Mouse (Mus musculus) Patski (cell line): ENCODE results near the gene Mysm1. TPM values are rescaled to one million over a fixed set of nuclear protein-coding genes. Genes with fewer than 3 reads are reported as not detected.

Experiments used
- ATAC-seq: fragments of 100-300 bp; one replicate; pipeline ENCODE4 v1.8.0; 2021
- CTCF ChIA-PET: fragments of 350-600 bp; sonication (Branson Sonifier 250); formaldehyde crosslinking; loops from one replicate; lab custom pipeline; 2022; ENCODE audit warnings: inconsistent platforms; lab: Charles Lee
- POLR2A ChIA-PET: fragments of 350-600 bp; sonication (Branson Sonifier 250); formaldehyde crosslinking; loops from one replicate; lab custom pipeline; 2022; ENCODE audit warnings: antibody characterized with exemption, inconsistent platforms; lab: Charles Lee
- DNase-seq: peaks from one replicate; pipeline ENCODE4 v3.0.0-alpha.2; 2011; ENCODE audit warnings: low read depth, low spot score
- H3K27me3 ChIP-seq: fragments of 371-371 bp; one replicate; pipeline ENCODE4 v1.5.1; 2021
- CTCF ChIP-seq: fragments of 100-300 bp; IDR thresholded peaks from one replicate; pipeline ENCODE4 v1.5.1; 2021
- in situ Hi-C: fragments of 300-500 bp; cut with MboI; formaldehyde crosslinking; loops from 3 replicates; pipeline ENCODE4 v1.11.1; 2018; ENCODE audit warnings: low pct_unique_long_range_greater_than_20kb, mixed read lengths
- polyA plus RNA-seq: library from polyadenylated mRNA; unstranded; gene quantifications from one replicate; pipeline ENCODE4 v1.2.3, GENCODE M21; 2021

Mysm1 gene
- polyA plus RNA-seq: 13.3 TPM

GRCm38 (mm10) chr4:94978590-94979499, at the start of gene Mysm1:
Gene Mysm1, minus strand, starts transcription at chr4:94979100.
- DNase-seq (peak; percentile 17), ATAC-seq (peak; percentile 95)
- no peak for TF ChIP-seq CTCF
- CTCF ChIA-PET: no interaction called here
- POLR2A ChIA-PET: interaction anchor here (0.7 kb wide), 2 partner anchors 12 to 971 kb away, joined by 5 to 6 read pairs; no protein-coding TSS in a partner anchor
- H3K27me3 ChIP-seq: no peaks in the 10 kb centered on the region
- in situ Hi-C loops: no loop called here

DNA sequence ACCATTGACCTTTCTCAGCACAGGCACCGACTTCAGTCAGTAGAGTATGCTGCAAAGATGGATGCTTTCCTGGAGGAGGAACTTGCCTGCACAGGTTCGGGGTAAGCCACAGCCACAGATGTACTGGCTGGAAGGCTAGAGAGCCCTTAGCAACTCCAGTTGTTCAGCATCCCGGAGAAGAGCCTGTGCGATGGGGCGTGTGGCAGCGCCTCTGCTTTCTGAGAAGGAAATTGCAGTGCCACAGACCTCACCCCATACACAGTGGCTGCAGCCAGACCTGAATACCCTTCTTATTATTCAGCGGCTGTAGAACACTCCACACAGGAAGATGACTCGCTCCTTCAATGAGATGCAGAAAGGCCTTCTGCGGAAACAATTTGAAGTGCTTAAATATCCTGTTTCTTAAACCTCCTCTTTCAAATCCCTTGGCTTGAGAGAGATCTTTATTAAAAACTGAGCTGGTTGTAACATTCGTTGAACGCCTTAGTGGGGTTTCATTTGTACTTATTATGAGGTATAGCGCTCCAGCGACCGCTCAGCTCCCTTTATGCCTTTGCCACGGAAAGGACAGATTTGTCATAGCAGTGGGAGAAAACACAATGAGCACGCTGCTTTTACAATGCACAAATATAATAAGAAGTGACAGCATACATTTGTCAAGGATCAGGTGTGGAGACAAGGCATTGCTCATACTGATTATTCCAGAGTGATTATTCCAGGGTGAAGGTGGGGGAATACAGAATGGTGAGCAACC, 47.1 kb upstream of the Mysm1 start:
- no peaks in the 10 kb centered on the region for H3K27me3 ChIP-seq
- peak; percentile 34 for TF ChIP-seq CTCF
- ChIA-PET POLR2A (no interaction called here), CTCF (interaction anchor here (0.9 kb wide), 1 partner anchor 9 kb away, joined by 3 read pairs; no protein-coding TSS in a partner anchor)
- ATAC-seq (peak; percentile 94), DNase-seq (no peak)
- in situ Hi-C loops: no loop called here

- CTCF ChIA-PET: interaction anchor here (1.9 kb wide), 1 partner anchor 10 kb away, joined by 5 read pairs; no protein-coding TSS in a partner anchor
- ATAC-seq (no peak), DNase-seq (no peak)
- TF ChIP-seq CTCF: no peak
- in situ Hi-C loops: no loop called here
- H3K27me3 ChIP-seq: no peaks in the 10 kb centered on the region
- POLR2A ChIA-PET: no interaction called here
These were observed 44.6 kb upstream of the Mysm1 start for GRCm38 (mm10) chr4:95023350-95023953.

DNA sequence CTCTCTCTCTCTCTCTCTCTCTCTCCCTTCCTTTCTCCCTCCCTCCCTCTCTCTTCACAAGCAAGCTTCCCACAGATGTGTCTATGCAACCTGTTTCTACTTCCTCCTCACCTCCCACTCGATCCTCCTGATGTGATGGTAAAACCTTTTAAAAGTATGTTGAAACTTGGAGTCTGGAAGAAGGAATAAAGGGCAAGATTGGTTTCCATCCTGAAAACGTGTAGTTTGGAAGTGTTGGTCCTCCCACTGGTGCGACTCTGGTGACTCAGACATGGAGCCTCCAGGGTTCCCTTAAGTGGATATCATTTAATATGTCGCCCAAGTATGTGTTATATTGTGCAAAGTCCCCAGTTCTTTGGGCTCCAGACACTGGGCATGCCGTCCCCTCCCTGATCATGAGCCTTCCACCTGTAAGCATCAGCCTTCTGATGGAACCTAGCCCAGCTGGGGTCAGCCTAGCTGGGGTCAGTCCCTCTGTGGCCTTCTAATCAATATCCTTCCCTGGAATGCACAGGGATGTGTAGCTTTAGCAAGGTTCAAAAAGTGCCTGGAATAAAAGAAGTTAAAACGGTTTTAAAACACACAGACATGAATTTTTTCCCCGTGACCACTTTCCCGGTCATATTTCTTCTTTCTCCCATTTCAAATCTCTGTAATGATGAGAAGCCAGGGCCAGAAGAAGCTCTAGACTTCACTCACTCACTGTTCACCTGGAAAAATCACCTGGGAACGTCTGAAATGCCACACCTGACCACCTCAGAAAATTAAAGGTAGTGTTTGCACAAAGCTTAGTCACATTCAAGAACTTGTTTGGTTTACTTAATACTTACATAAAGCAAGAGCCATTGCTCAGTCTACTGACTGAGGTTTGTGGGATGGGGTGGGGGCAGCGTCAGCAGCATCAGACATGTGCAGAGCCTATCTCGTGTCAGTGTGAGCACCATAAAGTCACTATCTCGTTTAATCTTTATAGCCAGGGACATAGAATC, 43.0 kb upstream of the Mysm1 start:
- no peaks in the 10 kb centered on the region for H3K27me3 ChIP-seq
- DNase-seq (no peak), ATAC-seq (no peak)
- in situ Hi-C loops: no loop called here
- TF ChIP-seq CTCF: no peak
- ChIA-PET CTCF (no interaction called here), POLR2A (no interaction called here)

- in situ Hi-C loops: no loop called here
- DNase-seq (no peak), ATAC-seq (no peak)
- no peaks in the 10 kb centered on the region for H3K27me3 ChIP-seq
- no peak for TF ChIP-seq CTCF
- ChIA-PET CTCF (no interaction called here), POLR2A (no interaction called here)
These were observed 41.3 kb upstream of the Mysm1 start for GRCm38 (mm10) chr4:95020201-95020600.

GRCm38 (mm10) chr4:95018221-95018620, 39.3 kb upstream of the Mysm1 start:
- in situ Hi-C loops: no loop called here
- ATAC-seq (no peak), DNase-seq (no peak)
- POLR2A ChIA-PET: no interaction called here
- TF ChIP-seq CTCF: no peak
- H3K27me3 ChIP-seq: no peaks in the 10 kb centered on the region
- CTCF ChIA-PET: interaction anchor here (1.0 kb wide), 1 partner anchor 10 kb away, joined by 4 read pairs; no protein-coding TSS in a partner anchor

GRCm38 (mm10) chr4:95012706-95013105, 33.8 kb upstream of the Mysm1 start:
- no peak for TF ChIP-seq CTCF
- POLR2A ChIA-PET: no interaction called here

DNA sequence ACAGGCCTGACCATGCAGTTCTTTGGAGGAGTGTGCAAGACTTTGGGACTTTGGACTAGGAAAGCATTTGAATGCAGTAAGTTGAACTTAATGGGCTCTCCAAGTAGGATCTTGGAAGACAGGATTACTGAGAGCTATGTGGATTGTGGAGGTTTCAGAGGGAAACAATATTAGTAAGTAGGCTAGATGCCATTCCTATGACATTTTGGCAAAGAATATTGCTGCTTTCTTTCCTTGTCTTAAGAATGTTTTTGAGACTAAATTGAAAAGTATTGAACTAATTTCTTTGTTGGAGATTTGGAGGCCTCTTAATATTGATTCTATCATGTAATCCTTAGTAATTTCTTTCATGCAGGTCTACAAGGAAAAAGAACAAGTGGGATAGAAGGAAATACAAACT, 33.4 kb upstream of the Mysm1 start:
- TF ChIP-seq CTCF: no peak
- in situ Hi-C loops: no loop called here
- POLR2A ChIA-PET: no interaction called here
- H3K27me3 ChIP-seq: no peaks in the 10 kb centered on the region
- ATAC-seq (no peak), DNase-seq (no peak)
- CTCF ChIA-PET: interaction anchor here (1.3 kb wide), 1 partner anchor 12 kb away, joined by 5 read pairs; no protein-coding TSS in a partner anchor

More at GRCm38 (mm10) chr4:95012706-95013105, 33.8 kb upstream of the Mysm1 start:
- CTCF ChIA-PET: interaction anchor here (1.3 kb wide), 1 partner anchor 12 kb away, joined by 5 read pairs; no protein-coding TSS in a partner anchor
- ATAC-seq: no peak
- H3K27me3 ChIP-seq: no peaks in the 10 kb centered on the region
- in situ Hi-C loops: no loop called here
- no peak for DNase-seq

GRCm38 (mm10) chr4:95008175-95009057, 29.5 kb upstream of the Mysm1 start:
- in situ Hi-C loops: loop anchor here (5.0 to 10.0 kb wide), 5 partner anchors 44 to 1674 kb away; partner anchors contain the start of gene Jun
- ChIA-PET CTCF (interaction anchor here (0.9 kb wide), 1 partner anchor 10 kb away, joined by 4 read pairs; no protein-coding TSS in a partner anchor), POLR2A (no interaction called here)
- ATAC-seq (peak; percentile 47), DNase-seq (no peak)
- TF ChIP-seq CTCF: peak; percentile 60
- no peaks in the 10 kb centered on the region for H3K27me3 ChIP-seq
